Mouse (Mus musculus) forelimb bud, embryonic 11.5 days (tissue): ENCODE measurements at regions not wholly inside any gene's neighbourhood (a gene's known extent, or its start where the extent isn't known, plus 50 kb on each side); places are given as distances from the start of the nearest gene placed in this dataset.

ENCODE experiments used
- DNase-seq: peaks from one replicate; pipeline ENCODE4 v3.0.0-alpha.2; 2012; ENCODE audit warnings: low read depth, low spot score

DNA sequence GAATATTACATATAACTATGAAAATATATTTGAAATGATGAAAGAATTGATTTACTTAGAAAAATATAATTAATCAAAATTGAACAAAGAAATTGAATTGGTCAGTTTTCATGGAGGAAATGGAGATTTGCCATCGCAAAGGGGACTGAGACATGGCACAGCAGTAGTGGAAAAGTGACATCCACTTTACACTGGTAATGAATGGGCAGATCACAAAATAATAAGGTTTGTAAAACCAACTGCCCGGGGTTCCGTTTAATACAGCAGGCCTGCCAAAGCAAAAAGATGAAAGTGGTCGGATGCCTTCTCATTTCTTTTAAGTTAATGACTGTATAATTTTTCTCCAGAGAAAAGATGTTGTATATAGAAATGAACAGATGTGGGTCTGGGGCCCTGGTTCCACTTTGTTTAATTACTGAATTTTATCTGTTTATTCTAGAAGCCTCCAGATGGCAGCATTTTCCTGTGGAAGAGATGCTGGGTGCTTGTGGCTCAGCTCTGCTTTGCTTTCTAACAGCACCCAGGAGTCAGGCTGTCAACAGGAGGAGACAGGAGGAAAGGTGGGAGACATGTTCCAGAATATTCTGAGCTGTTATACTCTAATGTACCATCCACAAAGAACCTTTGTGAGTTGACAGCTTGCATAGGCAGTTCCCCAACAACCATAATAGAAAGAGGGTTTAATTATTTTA, 75.6 kb upstream of the Fbxl17 start:
- DNase-seq: peak; percentile 37

DNA sequence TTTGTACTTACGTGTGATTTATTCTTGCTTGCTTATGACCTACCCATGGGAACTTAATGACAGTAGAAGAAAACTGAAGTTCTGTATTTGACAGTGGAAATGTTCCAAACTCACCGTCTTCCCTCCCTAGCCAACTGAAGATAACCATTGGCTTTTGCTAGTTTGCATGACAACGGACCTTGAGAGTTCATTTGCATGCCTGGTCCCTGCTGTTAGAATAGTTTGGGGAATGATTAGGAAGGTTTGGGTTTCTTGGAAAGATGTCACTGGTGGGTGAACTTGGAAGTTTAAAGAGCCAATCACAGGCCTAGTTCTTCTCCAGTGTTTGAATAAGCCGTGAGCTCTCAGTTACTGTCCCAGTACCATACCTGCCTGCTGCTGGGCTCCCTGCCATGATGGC, 83.1 kb upstream of the Fbxl17 start:
- no peak for DNase-seq

DNA sequence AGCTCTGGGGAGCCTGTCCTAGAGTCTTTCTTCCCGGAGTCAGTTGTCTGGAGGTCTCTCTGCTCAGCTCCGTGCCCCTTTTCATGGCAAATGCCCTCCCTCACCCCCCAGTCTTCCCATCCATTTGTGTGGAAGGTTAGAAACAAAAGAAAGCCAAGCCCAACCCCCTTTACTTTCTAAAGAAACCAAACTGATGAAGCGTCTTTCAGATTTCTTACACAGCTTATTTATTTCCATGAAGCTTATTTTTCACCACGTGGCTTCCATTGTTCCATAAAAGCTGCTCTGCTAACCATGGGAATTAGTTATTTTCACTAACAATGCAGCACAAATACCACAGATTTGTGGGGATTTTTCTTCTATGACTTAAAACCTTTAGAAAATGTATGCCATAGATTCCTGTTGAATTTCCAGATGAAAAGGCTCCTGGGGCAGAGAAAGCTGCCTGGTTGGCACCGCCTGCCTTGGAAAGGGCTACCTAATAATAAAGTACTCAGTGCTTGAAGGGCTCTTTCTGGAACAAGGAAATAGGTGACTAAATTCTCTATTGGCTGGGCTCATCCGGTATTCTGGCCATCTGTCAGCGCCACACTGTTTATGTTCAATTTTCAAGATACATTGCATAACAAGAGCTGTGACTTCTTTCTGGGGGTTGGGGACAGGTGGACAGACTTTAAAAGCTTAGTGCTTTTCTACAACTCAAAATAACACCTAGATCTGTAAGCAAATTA, 107.4 kb upstream of the Fbxl17 start:
- no peak for DNase-seq

DNA sequence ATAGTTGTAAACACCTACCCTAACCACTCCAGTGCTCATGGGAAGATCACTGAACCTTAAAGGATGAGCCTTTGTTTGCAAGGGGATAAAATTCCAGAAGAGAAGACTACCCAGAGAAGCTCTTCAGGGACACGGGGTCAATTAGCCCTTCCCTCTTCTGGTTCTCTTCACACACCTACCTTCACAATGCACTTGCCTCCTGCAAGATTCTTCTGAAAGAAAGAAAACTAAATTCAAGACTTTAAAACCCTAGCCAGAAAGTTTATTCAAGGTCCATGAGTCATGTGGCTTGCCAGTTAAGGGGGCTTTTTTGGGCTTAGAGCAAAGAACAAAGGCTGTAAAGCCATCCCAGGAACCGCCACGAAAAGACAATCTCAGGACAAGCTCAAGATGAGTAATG, 122.9 kb upstream of the Fbxl17 start:
- DNase-seq: no peak

DNA sequence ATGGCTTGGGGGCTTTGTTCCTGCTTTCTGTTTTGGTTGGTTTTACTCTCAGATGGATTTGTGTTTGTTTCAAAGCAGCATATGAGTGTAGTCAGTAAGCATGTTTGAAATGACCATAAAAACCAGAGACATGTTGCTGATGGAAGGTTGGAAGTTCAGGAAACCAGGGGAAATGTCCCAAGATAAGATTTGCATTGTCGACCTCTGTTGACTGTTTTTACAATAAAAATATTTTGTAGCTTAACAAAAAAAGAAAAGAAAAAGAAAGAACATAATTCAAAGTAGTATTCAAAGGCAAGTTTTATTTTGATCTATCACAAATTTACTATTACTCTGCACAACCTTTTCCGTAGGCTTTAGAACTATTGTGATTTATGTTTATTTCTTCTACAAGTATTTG, 137.8 kb upstream of the Fbxl17 start:
- DNase-seq: no peak

DNA sequence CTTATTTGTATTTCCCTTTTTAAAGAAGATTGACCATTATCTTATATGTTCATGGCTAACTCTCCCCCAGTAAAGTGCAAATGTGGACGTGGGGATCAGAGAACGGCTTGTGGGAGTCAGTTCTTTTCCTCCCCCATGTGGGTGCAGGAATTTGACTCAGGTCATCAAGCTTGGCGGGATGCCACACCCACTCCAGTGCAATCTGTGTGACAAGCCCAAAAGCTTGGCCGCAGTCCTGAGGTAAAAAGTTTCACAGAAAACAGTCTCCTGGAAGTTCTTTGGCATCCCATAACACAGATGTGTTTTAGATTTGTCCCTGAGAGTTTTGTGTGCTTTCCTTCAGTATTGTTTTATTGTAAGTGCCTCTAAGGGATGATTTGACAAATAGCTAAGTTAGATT, 144.6 kb upstream of the Fbxl17 start:
- DNase-seq: no peak

DNA sequence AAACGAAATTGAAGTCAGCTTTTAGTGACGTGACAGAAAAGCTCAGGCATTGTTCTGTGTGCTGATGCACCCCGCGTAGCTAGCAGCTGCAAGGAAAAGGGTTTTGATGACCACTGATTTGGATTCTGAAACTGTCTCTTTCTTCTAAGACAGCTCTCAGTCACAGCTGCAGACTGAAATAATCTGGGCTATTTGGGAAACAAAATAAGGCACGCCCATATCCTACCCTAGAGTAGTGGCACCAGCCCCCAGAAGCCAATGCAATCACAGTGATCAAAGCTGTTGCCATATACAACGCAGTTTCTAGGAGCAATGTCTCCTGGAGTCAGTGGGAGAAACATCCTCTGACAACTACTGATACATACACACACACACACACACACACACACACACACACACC, 157.9 kb upstream of the Fbxl17 start:
- DNase-seq: no peak

DNA sequence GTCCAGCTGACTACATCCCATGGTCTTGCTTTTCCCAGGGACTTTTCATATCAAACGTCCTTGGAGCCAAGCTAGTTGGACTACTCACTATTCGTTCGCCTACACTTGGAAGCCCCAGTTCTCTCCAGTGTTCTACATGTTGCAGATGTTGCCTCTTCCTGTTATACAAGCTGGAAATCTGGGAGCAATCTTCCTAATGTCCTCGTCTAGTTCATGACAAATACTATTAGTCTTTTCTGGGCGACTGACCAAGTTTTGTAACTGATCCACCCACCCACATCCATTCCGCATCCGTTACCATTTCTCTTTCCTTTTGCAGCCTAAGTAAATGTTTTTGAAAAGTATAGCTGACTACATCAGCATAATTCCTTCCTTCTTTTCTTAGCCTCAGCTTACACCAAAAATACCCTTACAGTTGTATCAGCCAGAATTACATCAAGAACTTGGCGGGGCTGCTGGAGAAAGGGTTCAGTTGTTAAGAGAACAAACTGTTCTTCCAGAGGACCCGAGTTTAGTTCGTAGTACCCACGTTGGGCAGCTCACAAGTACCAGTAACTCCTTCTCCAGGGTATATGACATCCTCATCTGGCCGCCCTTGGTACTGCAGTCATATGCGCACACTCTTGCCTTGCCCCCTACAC, 161.1 kb upstream of the Fbxl17 start:
- DNase-seq: no peak

DNA sequence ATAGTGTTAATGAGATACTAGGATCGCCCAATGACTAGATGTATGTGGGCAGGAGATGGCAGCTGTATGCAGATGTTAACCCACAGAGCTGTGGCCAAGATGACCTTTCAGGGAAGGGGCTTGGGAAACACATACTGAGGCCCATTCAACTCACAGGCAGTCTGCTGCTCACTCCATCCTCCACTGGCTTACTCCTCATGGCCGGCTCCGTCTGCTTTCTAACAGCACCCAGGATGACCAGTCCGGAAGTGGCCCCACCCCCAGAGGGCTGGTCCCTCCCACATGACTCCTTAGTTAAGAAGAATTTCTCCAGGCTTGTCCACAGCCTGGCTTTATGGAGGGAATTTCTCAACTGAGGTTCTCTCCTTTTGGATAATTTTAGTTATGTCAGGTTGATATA, 161.8 kb upstream of the Fbxl17 start:
- DNase-seq: no peak

DNA sequence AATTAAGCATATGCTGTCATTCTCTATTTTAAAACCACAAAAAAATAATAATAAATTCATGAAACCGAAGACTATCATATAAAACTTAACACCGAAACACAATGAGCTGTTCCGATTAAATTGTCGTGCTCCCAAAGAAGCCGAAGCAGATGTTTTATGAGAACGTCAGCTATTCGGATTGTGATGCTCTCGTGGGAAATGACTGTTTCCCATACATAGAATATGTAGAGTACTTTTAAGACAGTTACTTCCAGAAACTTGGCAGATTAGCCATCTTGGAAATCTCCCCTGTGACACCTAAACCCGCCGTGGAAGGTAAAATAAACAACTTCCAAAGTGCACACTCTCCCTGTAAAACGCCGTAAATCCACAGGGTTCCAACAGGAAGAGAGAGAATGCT, 162.4 kb upstream of the Fbxl17 start:
- DNase-seq: peak; percentile 24

DNA sequence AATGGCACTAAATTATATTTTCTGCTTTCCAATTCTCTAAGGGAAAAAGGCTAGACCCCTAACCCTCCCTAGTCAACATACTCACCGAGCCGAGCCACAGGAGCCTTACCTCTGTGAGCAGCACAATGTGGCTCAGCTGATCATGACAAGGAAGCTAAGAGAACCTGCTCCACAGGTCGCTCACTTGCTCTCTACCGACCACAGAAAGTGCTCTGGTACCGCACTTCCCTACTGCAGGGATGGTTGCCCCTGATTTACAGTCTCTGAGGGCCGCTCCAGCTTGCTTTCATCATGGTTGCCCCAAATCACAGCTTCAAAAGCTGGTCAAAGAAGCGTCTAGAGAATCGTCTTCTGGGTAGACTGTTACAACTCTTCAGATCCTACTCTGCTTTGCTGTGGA, 177.0 kb upstream of the Fbxl17 start:
- no peak for DNase-seq

DNA sequence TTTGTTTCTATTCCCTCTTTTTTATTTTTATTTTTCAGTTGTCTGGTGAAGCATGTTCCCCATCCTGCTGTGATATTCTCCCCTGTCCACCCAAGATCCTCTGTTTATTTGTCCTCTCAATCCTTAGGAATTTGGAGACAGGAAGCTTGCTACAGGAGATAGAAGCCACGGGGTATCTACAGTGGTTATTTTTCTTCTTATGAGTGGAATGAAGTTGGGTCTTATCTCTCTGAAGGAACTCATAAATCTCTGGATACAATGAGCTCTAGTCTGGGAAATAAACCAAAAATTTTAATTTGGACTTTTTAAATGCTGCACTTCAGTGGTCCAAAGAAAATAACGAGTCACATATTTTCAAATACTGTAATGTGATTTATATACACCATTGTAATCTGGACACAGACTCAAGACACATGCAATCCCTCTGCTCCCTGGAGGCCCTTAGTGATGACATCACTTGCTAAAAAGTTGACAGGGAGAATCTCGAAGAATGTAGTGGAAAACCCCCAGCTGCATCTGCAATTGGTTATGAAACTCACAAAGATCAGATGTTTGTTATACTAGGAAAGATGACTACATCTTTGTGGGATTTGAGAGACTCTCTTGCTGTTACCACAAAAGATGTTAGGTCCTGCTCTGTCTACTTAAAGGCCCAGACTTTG, 178.3 kb upstream of the Fbxl17 start:
- no peak for DNase-seq

DNA sequence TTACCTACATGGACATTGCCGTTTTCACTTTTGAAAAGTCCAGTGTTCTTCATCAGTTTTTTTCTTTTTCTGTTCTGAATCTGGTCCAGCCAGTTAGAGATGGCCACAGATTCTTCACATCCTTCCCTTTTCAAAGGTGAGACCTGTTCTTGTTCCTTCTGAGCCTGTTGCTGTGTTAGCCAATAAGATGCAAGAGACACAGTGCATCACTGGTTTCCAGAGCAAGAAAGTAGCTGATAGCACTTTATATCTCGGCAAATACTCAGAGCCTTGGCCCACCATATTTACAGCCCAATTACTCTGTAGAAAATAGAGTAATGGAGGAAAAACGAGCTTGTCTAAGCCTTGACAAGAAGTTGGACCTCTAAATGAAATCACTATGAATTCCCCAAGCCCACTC, 180.7 kb upstream of the Fbxl17 start:
- no peak for DNase-seq

DNA sequence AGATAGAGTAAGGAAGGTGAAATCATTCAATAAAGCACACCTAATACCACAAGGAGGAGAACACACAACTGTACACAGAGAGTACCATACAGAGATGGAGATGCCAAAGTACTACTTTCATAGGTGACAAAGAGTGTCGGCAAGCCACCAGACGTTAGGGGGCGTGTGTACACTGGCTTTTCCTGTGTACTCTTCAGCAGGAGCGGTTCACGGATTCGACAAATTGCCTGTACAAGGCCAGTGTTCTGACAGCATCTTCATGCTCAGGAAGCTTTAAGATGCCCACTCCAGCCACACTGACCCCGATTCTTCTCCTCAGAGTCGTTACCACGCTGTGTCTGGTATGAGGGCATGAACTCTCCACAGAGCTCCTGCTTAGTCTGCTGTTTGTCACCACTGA, 179.5 kb upstream of the Fer start:
- DNase-seq: no peak

DNA sequence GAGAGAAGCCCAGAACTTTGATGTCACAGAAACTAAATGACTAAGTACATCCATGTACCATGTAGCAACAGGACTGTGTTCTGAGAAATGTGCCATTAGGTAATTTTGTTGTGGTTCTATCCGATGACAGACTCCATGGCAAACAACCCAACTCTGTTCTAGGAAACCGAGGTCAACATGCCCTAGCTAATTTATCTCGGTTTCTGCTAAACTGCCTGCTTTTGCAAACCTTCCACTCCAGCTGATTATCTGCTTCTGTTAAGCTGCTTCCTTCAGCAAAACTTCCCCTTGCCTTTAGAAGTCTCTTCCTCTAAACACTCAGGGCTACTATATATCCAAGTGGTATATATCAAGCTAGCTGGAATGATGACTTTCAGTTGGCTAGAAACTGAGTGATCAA, 178.8 kb upstream of the Fer start:
- DNase-seq: no peak

DNA sequence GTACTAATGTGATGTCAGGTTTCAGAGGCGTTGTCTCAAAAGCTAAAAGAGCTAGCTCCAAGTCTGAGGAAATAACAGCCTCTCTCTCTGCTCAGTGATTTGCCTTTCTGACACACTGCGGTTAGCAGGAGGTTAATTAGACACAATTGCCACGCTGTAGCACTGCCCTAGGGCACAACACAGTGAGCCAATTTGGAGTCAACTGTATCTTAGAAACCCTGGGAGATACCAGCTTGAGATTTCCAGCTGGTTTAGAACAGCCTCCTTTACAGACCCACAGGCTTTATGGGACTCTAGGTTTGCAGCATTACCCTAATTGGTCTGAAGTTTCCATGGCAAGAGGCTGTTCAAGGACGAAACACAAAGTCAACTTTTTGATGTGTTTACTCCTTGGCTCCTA, 176.9 kb upstream of the Fer start:
- DNase-seq: peak; percentile 68

DNA sequence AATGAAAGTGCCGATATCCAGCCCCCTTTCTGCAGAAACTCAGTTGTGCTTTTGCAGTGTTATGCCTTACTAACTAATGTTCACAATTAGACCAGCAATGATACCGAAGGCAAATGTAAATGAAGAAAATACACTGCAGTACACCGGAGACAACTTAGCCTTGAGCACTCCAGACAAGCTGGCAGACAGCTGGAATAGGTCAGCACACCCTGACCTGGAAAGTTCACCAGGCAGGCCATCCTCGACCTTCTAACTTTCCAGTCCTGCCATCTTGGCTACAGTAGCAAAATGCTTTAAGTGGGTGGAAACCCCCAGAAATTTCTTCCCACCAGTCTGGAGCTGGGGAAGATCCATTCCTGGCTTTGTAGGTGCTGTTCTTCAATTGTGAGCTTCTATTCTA, 176.5 kb upstream of the Fer start:
- DNase-seq: no peak

DNA sequence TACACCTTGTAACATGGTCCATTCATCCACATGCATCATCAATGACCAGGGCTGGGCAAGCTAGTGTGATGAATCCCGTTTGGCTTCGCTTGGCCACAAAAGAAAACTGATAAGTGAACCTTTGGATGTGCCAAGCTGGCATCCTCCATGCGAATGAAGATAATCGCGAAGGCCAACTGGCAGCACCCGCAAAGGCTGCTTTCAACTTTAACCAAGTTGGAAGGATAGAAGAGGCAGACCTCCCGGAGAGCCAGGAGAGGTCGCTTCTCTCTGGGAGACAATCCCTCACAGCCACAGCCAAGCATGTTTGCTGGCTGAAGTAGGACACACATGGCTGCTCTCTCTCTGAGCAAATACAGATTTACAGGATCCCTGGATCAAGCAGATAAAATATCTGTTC, 173.6 kb upstream of the Fer start:
- no peak for DNase-seq

DNA sequence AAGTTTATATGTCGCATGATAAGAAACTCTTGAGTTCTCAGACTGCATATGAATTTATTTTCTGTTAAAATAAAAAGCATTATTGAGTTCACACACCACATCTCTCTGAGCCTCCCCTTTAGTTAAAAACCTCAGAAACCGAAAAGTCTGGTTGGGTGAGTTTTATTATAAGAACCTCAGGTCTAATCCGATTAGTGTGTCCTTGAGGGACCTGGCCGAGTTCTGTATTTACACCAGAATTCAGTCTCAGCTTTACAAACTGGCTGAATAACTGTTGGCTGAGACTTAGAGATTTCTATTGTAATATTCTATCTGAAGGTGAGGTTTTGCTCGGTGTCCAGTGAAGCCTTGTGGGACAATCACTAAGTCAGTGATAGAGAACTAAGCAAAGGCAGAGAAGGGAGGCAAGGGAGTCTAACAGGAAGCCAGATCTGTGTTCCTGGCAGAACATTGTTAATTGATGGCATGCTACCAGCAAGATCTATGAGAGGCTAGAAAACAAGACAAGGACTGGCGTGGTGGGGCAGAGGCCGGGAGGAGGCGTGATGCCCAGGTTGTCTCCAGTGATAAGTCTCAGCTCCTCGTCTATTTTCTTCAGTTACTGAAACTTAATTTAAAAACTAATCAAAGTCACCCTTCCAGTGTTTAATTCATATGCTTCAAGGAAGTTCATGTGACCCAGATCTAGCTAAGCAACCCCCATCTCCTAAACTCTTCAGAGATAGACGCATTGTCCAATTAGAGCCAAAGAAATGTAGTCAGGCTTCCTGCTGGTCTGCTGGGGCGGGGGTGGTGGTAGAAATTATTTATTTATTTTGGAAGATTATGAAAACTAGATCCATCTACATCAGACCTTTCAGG, 171.8 kb upstream of the Fer start:
- no peak for DNase-seq

DNA sequence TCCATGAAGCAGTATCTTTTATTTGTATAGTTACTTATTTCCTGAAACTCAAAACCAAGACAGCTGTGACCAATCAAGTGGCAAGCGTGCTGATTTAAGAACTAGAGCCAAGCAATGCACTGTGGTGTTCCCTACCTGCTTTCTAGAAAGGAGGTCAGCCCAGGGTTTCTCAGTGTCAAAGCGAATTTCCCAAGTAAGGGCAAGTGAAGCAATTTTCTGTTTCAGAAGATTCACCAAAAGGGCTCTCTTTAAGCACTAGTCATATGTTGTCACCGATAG, 171.2 kb upstream of the Fer start:
- DNase-seq: no peak

DNA sequence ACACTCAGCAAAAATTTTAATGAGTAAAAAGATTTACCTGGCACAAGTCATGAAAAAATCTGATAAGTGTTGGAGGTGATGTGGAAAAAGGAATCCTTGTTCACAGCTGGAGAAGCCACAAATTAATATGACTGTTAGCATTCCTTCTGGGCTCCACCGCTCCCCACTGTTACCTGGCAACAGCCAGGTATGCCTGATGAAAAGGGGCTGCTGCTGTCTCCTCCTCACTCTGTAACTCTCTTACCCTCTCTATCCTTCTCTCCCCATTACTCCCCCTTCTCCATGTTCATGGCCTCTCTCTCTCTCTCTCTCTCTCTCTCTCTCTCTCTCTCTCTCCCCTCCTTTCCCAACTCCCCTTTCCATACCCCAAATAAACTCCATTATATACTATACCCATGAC, 169.6 kb upstream of the Fer start:
- no peak for DNase-seq

DNA sequence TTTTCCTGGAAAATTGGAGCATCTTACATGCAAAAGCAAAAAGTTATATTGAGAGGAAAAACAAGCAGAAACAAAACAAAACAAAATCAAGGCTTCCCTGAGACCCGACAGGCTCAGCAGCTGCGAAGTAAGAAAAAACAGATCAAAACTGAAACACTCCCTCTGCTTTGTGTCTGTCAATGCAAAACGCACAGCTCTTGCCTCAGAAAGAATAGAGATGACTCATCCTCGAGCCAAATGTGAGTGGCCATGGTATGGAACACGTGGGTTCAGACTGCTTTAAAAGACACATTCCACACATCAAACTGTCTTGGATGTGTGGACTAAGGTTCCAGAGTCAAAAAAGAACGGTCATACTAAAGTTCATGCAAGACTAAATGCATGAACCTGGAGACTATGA, 163.3 kb upstream of the Fer start:
- no peak for DNase-seq
